Mouse (Mus musculus): ENCODE data around the gene Tm9sf2.
A peak's percentile ranks its signal among the peaks of the same experiment; 100 is the strongest.

The Tm9sf2 gene

GRCm38 (mm10) chr14:122176263-122176798 lies 69.5 kb downstream of the Tm9sf2 start:
- DNase-seq (ENCODE audit: low spot score in 2 of 2): no peak

- DNase-seq (ENCODE audit: low spot score in 2 of 2): no peak
Measured at GRCm38 (mm10) chr14:122179262-122179661, 72.4 kb downstream of the Tm9sf2 start.

DNA sequence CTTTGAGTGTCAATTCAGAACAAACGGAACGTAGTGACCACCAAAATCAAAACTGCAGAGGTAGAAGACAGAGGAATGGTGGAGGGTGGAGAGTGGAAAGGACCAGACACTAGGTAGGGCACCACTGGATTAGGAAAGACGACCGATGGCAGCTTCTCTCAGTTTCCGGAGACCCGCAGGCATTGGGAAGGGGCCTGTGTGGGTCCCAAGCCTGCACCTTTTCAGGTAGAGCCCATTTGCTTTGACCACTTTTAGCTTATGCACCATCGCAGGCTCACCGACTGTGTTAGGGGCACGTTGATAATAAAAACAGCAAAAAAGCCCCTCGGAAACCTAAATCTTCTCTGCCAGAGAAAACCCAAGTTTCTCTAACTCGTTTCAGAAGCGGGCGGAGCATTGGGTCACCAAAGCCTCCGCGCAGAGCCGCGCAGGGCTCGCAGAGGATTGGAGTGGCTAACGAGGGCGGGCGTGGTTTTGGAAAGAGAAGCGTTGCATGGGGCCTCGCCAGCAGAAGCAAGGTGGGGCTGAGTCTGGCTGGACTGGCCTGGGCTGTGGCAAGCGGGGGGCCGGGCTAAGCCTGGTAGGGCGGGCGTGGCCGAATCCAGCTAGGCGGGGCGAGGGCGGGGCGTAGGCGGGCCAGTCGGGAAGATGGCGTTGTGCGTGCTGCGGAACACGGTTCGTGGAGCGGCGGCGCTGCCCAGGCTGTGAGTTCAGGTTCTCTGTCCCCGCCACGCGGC lies 74.4 kb downstream of the Tm9sf2 start, which contains the start of gene Clybl:
TSS of gene Clybl (plus strand) at position 627 of the 737 bp plus-strand sequence.
- DNase-seq (ENCODE audit: low spot score in 2 of 2): peak; percentile 95

DNA sequence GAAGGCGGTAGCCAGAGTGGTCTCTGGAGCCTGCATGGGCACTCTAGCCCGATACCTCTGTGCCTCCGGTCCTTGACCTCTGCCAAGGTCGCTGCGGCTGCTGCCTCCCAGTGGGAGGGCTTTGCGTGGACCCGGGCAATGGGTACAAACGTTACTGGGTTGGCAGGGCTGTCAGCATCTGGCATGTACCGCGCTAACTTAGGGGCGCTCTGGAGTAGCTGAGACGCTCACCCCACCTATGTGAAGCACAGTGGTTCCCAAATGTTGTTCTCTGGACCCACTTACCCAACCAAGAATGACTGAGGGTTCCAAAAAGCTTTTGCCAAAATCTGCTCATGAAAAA lies 74.9 kb downstream of the Tm9sf2 start:
- DNase-seq (ENCODE audit: low spot score in 2 of 2): no peak

DNA sequence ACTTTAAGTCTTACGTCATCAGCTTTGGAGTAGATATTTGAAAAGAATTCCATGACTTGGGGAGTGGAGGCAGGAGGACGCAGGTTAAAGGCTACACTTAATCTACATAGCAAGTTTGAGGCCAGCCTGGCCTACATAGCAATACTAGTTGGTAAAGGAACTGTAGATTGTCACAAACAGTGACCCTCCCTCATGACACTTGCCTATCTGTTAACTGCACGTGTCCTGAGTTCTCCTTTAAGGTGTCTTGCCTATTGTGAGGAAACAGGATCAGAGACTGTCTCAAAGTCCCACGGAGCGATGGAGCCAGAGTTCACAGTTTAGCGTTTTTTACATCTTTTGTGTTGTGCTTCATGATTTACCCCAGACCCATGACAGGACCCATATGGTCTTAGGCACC lies 75.4 kb downstream of the Tm9sf2 start:
- DNase-seq (ENCODE audit: low spot score in 2 of 2): no peak

GRCm38 (mm10) chr14:122183974-122184373 lies 77.1 kb downstream of the Tm9sf2 start:
- DNase-seq (ENCODE audit: low spot score in 2 of 2): no peak

GRCm38 (mm10) chr14:122188250-122188649 lies 81.4 kb downstream of the Tm9sf2 start:
- no peak for DNase-seq (ENCODE audit: low spot score in 2 of 2)

GRCm38 (mm10) chr14:122189901-122190300 lies 83.1 kb downstream of the Tm9sf2 start:
- no peak for DNase-seq (ENCODE audit: low spot score in 2 of 2)

- DNase-seq (ENCODE audit: low spot score in 2 of 2): no peak
Measured at GRCm38 (mm10) chr14:122190527-122190926, 83.7 kb downstream of the Tm9sf2 start.

DNA sequence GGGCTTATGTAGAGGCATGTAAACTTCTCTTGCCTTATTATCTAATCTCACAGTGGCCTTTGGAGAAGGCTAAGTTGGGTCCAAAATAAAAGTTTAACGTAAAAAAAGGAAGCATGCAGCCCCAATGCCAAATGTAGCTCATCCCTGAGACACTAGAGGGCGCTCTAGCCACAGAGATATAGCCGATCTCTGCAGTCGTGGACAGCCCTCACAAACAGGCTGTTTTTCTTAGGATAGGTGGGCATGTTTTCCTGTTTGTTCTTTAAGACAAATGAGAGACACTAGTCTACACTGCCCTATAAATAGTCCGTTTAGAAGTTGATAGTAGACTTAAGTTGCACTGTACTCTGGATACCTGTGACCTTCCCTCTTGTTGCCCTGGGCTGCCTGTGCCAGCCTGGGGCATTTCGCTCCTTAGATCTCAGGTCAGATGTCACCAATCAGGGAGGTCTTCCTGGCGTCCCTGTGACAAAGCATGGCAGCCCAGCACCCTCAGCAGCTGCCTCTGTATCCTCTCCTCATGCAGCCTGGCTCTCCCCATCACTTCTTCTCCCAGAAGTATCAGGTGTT lies 84.2 kb downstream of the Tm9sf2 start:
- DNase-seq (ENCODE audit: low spot score in 2 of 2): peak; percentile 20 to 63

DNA sequence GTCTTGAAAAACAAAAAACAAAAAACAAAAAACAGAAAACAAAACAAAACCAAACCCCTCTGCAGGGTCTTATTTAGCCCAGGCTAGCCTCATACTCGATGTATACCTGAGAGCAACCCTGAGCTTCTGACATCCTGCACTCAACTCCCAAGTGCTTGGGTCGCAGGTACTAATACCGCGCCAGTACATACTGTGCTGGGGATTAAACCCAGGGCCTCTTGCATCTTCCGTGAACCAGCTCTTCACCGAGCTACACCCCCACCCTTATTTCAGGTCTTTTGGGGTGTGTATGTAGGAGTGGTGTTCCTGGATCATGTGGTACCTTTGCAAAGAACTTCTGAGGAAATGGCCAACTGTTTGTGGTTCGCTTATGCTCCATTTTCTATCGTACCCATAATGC lies 87.8 kb downstream of the Tm9sf2 start:
- no peak for DNase-seq (ENCODE audit: low spot score in 2 of 2)

DNA sequence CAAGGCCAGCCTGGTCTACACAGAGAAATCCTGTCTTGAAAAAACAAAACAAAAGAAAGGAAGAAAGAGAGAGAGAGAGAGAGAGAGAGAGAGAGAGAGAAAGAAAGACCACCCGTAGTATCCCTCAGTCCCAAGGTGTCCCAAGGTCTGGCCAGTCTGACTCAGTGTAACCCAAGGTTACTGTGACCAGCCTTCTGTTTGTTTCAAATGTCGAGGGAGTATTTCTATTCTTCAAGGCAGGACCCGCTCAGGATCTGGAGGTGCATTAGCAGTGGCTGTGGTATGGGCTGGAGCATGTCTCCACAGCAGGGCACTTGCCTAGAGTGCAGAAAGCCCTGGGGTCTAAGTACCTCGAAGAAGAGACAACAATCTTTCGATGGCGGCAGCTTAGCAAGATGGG lies 90.0 kb downstream of the Tm9sf2 start:
- no peak for DNase-seq (ENCODE audit: low spot score in 2 of 2)

DNA sequence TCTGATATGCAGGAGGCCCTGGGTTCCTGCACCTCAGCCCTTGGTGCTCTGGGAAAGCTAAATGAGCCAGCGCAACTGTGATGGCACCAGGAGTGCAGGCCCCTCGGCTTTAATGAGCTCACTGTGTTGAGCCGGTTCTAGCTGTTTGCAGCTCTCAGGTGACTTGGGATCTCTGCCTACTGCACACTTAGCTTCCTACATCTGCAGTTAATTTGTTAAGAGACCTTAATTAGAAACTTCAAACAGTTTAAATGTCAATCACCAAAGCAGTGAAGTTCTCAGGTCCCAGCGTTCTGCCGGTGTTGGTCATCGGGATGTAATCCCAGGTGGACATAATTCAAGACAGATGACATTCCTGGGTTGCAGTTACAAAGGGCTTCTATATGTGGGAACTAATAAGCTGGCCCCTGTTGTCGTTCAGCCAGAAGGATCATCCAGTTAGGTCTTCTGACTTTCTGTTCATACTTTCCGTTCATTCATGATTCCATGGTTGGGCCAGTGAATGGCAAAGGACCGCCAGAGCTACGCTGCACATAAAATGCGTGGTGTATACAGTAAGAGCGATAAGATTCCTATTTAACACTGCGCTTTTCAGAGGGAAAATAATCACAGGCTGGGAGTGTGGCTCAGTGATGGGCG lies 93.5 kb downstream of the Tm9sf2 start:
- no peak for DNase-seq (ENCODE audit: low spot score in 2 of 2)

- DNase-seq (ENCODE audit: low spot score in 2 of 2): no peak
Measured at GRCm38 (mm10) chr14:122209177-122209576, 102.3 kb downstream of the Tm9sf2 start.

Measured in spleen, postnatal 14 days (tissue).